Mouse (Mus musculus) monocyte, adult 5-6 weeks (primary cell): ENCODE measurements around the gene 4930432K21Rik. TPM values are rescaled to one million over a fixed set of nuclear protein-coding genes. Genes with fewer than 3 reads are reported as not detected.

ENCODE experiments used
- ATAC-seq: fragments of 153-309, 156-312 bp; replicated peaks from 2 replicates; pipeline ENCODE4 v1.8.0; 2017; ENCODE audit warnings: mild to moderate bottlenecking; ENCODE audit not compliant: low TSS enrichment, insufficient number of reproducible peaks, severe bottlenecking, poor library complexity, low FRiP score
- total RNA-seq: library from RNA; stranded (forward); fragments of 200-1000, 200-491, 200-594 nt; gene quantifications from 3 replicates; pipeline ENCODE4 v1.2.3, GENCODE M21; 2017

Gene 4930432K21Rik
- total RNA-seq, 1 experiment from 2014 or later = 1.8 TPM

GRCm38 (mm10) chr8:84202466-84202865 lies 54.6 kb downstream of the 4930432K21Rik start:
- peak; percentile 30 for ATAC-seq

GRCm38 (mm10) chr8:84202938-84203917 lies 55.4 kb downstream of the 4930432K21Rik start:
- ATAC-seq = peak; percentile 20

- peak; percentile 37 for ATAC-seq
These were observed 56.3 kb downstream of the 4930432K21Rik start for GRCm38 (mm10) chr8:84203975-84204772.

- ATAC-seq = no peak
These were observed 57.2 kb downstream of the 4930432K21Rik start for GRCm38 (mm10) chr8:84205073-84205472.

- no peak for ATAC-seq
These were observed 58.8 kb downstream of the 4930432K21Rik start for GRCm38 (mm10) chr8:84206666-84207065.

- peak; percentile 29 for ATAC-seq
These were observed 60.0 kb downstream of the 4930432K21Rik start for GRCm38 (mm10) chr8:84207811-84208210.

GRCm38 (mm10) chr8:84208381-84209380 lies 60.9 kb downstream of the 4930432K21Rik start:
- ATAC-seq = no peak

GRCm38 (mm10) chr8:84210167-84210791 lies 62.5 kb downstream of the 4930432K21Rik start:
- ATAC-seq = peak; percentile 27; the same call in 1 of the 2 replicates

GRCm38 (mm10) chr8:84211202-84211601 lies 63.4 kb downstream of the 4930432K21Rik start:
- ATAC-seq = no peak

GRCm38 (mm10) chr8:84211881-84212563 lies 64.2 kb downstream of the 4930432K21Rik start:
- no peak for ATAC-seq

GRCm38 (mm10) chr8:84213277-84213676 lies 65.5 kb downstream of the 4930432K21Rik start:
- no peak for ATAC-seq

GRCm38 (mm10) chr8:84217206-84217605 lies 69.4 kb downstream of the 4930432K21Rik start:
- ATAC-seq = no peak

GRCm38 (mm10) chr8:84218143-84218542 lies 70.3 kb downstream of the 4930432K21Rik start:
- ATAC-seq = peak; percentile 62

- ATAC-seq = peak; percentile 65
These were observed 72.3 kb downstream of the 4930432K21Rik start for GRCm38 (mm10) chr8:84220105-84220504.
